ENCODE assay signal across 8 mouse cellular contexts in genomic region chr7:73595140-73595825, GRCm38 (mm10). TPM values are rescaled to one million over a fixed set of nuclear protein-coding genes. Genes with fewer than 3 reads are reported as not detected.
DNase-seq lines count a peak whose midpoint lies in the region; ATAC-seq and TF ChIP-seq lines count a peak whose summit lies in the region.

No protein-coding gene starts in this region.

- H3K27me3 ChIP-seq in embryonic facial prominence, embryonic 12.5 days = no peaks in the 10 kb centered on the region
- H3K27me3 ChIP-seq in kidney, adult 2 months (replicated peaks; ENCODE audit: control insufficient read depth, insufficient read depth, low read length) = no peaks in the 10 kb centered on the region
- no peaks in the 10 kb centered on the region for H3K27me3 ChIP-seq in limb, embryonic 14.5 days (ENCODE audit: control insufficient read depth, insufficient read depth, low read length)
- no peaks in the 10 kb centered on the region for H3K27me3 ChIP-seq in midbrain, embryonic 16.5 days (ENCODE audit: control insufficient read depth, insufficient read depth, low read depth, low read length)

- H3K9me3 ChIP-seq in embryonic facial prominence, embryonic 12.5 days = peaks cover 5% of the 10 kb centered on the region; the same call in 1 of the 2 replicates
- H3K9me3 ChIP-seq in limb, embryonic 14.5 days (ENCODE audit: control insufficient read depth, low read length) = no peaks in the 10 kb centered on the region
- no peaks in the 10 kb centered on the region for H3K9me3 ChIP-seq in midbrain, embryonic 16.5 days (replicated peaks; ENCODE audit: control insufficient read depth, low read length, poor library complexity, severe bottlenecking)

- peak overlapping the region; percentile 20; the same call in 1 of the 2 replicates for H3K9ac ChIP-seq in embryonic facial prominence, embryonic 12.5 days
- H3K9ac ChIP-seq in limb, embryonic 14.5 days (ENCODE audit: low read depth, low read length, severe bottlenecking) = peak overlapping the region; percentile 8; the same call in 1 of the 2 replicates
- peak overlapping the region; percentile 72 for H3K9ac ChIP-seq in midbrain, embryonic 16.5 days (ENCODE audit: low read depth, low read length)

- ATAC-seq in embryonic facial prominence, embryonic 12.5 days (ENCODE audit: insufficient number of reproducible peaks, insufficient read depth, low FRiP score, low TSS enrichment) = peak; percentile 98
- ATAC-seq in limb, embryonic 14.5 days (ENCODE audit: low FRiP score, low read depth) = peak; percentile 98
- peak; percentile 95 for ATAC-seq in midbrain, embryonic 16.5 days

- peak; percentile 42 for TF ChIP-seq POLR2A in kidney, adult 2 months (IDR thresholded peaks at IDR 0.05; ENCODE audit: low read depth, low read length)
- 0 out of 2 replicates have a peak, but pooled peaks have one; percentile 11 for TF ChIP-seq POLR2A in limb, embryonic 14.5 days (IDR thresholded peaks at IDR 0.05; ENCODE audit: borderline replicate concordance, extremely low read depth, insufficient read depth, insufficient read length)

- DNase-seq in layer of hippocampus, adult 11-12 months (ENCODE audit: low spot score) = peak; percentile 86
- no peak for DNase-seq in layer of hippocampus, adult 9-10 months (ENCODE audit: low spot score)
- DNase-seq in heart, adult 18-20 months = peak; percentile 95 to 99
- peak; percentile 93 for DNase-seq in kidney, adult 2 months
- DNase-seq in limb, embryonic 14.5 days (ENCODE audit: low spot score) = peak; percentile 99
- peak; percentile 76 to 94 for DNase-seq in spleen, postnatal 10 days (ENCODE audit: low spot score in 2 of 2)

- peak overlapping the region; percentile 8 for H3K4me3 ChIP-seq in embryonic facial prominence, embryonic 12.5 days
- peak overlapping the region; percentile 34 for H3K4me3 ChIP-seq in kidney, adult 2 months (ENCODE audit: insufficient read depth, low read depth, low read length)
- peak overlapping the region; percentile 13 for H3K4me3 ChIP-seq in limb, embryonic 14.5 days (replicated peaks; ENCODE audit: low read length)
- peak overlapping the region; percentile 32 for H3K4me3 ChIP-seq in midbrain, embryonic 16.5 days (ENCODE audit: low read depth, low read length)

- peak overlapping the region; percentile 92 for H3K27ac ChIP-seq in embryonic facial prominence, embryonic 12.5 days
- peak overlapping the region; percentile 91 for H3K27ac ChIP-seq in kidney, adult 2 months (ENCODE audit: insufficient read depth, low read depth, low read length)
- H3K27ac ChIP-seq in limb, embryonic 14.5 days (replicated peaks; ENCODE audit: low read depth, low read length) = peak overlapping the region; percentile 92
- peak overlapping the region; percentile 91 for H3K27ac ChIP-seq in midbrain, embryonic 16.5 days (ENCODE audit: low read length)

- no peaks in the 10 kb centered on the region; the same call in 1 of the 2 replicates for H3K36me3 ChIP-seq in embryonic facial prominence, embryonic 12.5 days
- no peaks in the 10 kb centered on the region for H3K36me3 ChIP-seq in kidney, adult 2 months (ENCODE audit: control insufficient read depth, insufficient read depth, low read length)
- no peaks in the 10 kb centered on the region for H3K36me3 ChIP-seq in limb, embryonic 14.5 days (ENCODE audit: control insufficient read depth, insufficient read depth, low read length)
- no peaks in the 10 kb centered on the region for H3K36me3 ChIP-seq in midbrain, embryonic 16.5 days (ENCODE audit: control insufficient read depth, insufficient read depth, low read length)

- H3K4me1 ChIP-seq in embryonic facial prominence, embryonic 12.5 days = peaks cover 36% of the 10 kb centered on the region
- peaks cover 14% of the 10 kb centered on the region for H3K4me1 ChIP-seq in kidney, adult 2 months (ENCODE audit: control insufficient read depth, insufficient read depth, low read length)
- peaks cover 35% of the 10 kb centered on the region for H3K4me1 ChIP-seq in limb, embryonic 14.5 days (ENCODE audit: control insufficient read depth, insufficient read depth, low read length)
- peaks cover 36% of the 10 kb centered on the region for H3K4me1 ChIP-seq in midbrain, embryonic 16.5 days (ENCODE audit: control insufficient read depth, insufficient read depth, low read length)

- peak overlapping the region; percentile 51 for H3K4me2 ChIP-seq in embryonic facial prominence, embryonic 12.5 days (replicated peaks)
- H3K4me2 ChIP-seq in limb, embryonic 14.5 days (replicated peaks; ENCODE audit: low read depth, low read length, severe bottlenecking) = peak overlapping the region; percentile 35
- H3K4me2 ChIP-seq in midbrain, embryonic 16.5 days (ENCODE audit: low read length) = peak overlapping the region; percentile 78

- TF ChIP-seq CTCF in kidney, adult 2 months (conservative IDR thresholded peaks at IDR 0.05; ENCODE audit: insufficient read depth, insufficient read length, low read depth, low read length) = no peak

- 1% methylated on average over 23 of the region's 23 CpGs for WGBS in embryonic facial prominence, embryonic 12.5 days
- 2% methylated on average over 23 of the region's 23 CpGs for whole genome bisulfite sequencing in kidney, adult 2 months
- WGBS in limb, embryonic 14.5 days = under 1% methylated on average over 23 of the region's 23 CpGs
- WGBS in midbrain, embryonic 16.5 days = 3% methylated on average over 23 of the region's 23 CpGs

RNA-seq across cellular contexts. Expression of gene Chd2, which starts 53.7 kb away (rescaled TPM):
- polyA plus RNA-seq in embryonic facial prominence, embryonic 12.5 days (2016; fragmentation: Nextera tagmentation; extraction: Ambion mirVana) = 57.9 and 65.0 TPM in 2 replicates
- 10 to 100 TPM; 28.2 to 38.8 TPM for total RNA-seq in heart, adult 18-20 months (2021)
- polyA plus RNA-seq in kidney, adult 2 months (2012; rRNA removed) = 33.9 and 36.9 TPM in 2 replicates
- polyA plus RNA-seq in limb, embryonic 14.5 days (2012; rRNA removed) = 55.6 and 61.7 TPM in 2 replicates
- 56.5 and 65.4 TPM in 2 replicates for polyA plus RNA-seq in limb, embryonic 14.5 days (2014; fragmentation: Nextera tagmentation; extraction: Ambion mirVana)
- polyA plus RNA-seq in midbrain, embryonic 16.5 days (2015; fragmentation: Nextera tagmentation; extraction: Ambion mirVana) = 44.8 and 49.0 TPM in 2 replicates

Comparison
In these comparisons a context has a peak if more than half of its experiments do, and no peak if none do; other contexts are left out.
1. H3K9ac ChIP-seq: peak in every context shown above with its lines; median percentile 72 in midbrain, embryonic 16.5 days; 20 in embryonic facial prominence, embryonic 12.5 days; 8 in limb, embryonic 14.5 days.